Mouse (Mus musculus) C2C12 (cell line): ENCODE data around the gene Ntrk3. TPM values are rescaled to one million over a fixed set of nuclear protein-coding genes. Genes with fewer than 3 reads are reported as not detected.

ENCODE experiments used
- H3K27me3 ChIP-seq: one replicate; pipeline ENCODE4 v1.6.1; 2011; ENCODE audit not compliant: control insufficient read depth, insufficient read depth, insufficient read length
- H3K36me3 ChIP-seq: one replicate; pipeline ENCODE4 v1.6.1; 2011; ENCODE audit not compliant: control insufficient read depth, insufficient read depth
- H3K4me3 ChIP-seq: one replicate; pipeline ENCODE4 v1.5.1; 2011; ENCODE audit warnings: mild to moderate bottlenecking, control low read depth; ENCODE audit not compliant: poor library complexity, insufficient read depth, severe bottlenecking
- H3K79me2 ChIP-seq: one replicate; pipeline ENCODE4 v1.6.1; 2011; ENCODE audit not compliant: control insufficient read depth, insufficient read depth
- H3K79me3 ChIP-seq: one replicate; pipeline ENCODE4 v1.6.1; 2011; ENCODE audit warnings: low read depth, control low read depth
- H3ac ChIP-seq: one replicate; pipeline ENCODE3; 2011; ENCODE audit warnings: low read depth; ENCODE audit not compliant: control insufficient read depth, insufficient read length
- CEBPB ChIP-seq: IDR thresholded peaks from one replicate; pipeline ENCODE4 v1.6.1; 2011; ENCODE audit warnings: low read depth, mild to moderate bottlenecking, control low read depth, moderate library complexity
- CTCF ChIP-seq: IDR thresholded peaks from one replicate; pipeline ENCODE4 v1.5.1; 2011; ENCODE audit not compliant: control insufficient read depth, insufficient read depth, insufficient read length
- FOSL1 ChIP-seq: IDR thresholded peaks from one replicate; pipeline ENCODE4 v1.8.0; 2011; ENCODE audit warnings: mild to moderate bottlenecking, low read length; ENCODE audit not compliant: poor library complexity, insufficient read depth, severe bottlenecking
- MAX ChIP-seq: IDR thresholded peaks from one replicate; pipeline ENCODE4 v1.6.1; 2011; ENCODE audit warnings: mild to moderate bottlenecking, control low read depth
- MYOD1 ChIP-seq: IDR thresholded peaks from one replicate; pipeline ENCODE4 v1.6.1; 2011; ENCODE audit warnings: low read depth; ENCODE audit not compliant: control insufficient read depth, insufficient read length
- MYOG ChIP-seq: IDR thresholded peaks from one replicate; pipeline ENCODE4 v1.6.1; 2011; ENCODE audit not compliant: control insufficient read depth, insufficient read length; ENCODE audit errors: extremely low read depth
- USF1 ChIP-seq: IDR thresholded peaks from one replicate; pipeline ENCODE4 v1.6.1; 2011; ENCODE audit warnings: low read depth, mild to moderate bottlenecking, control low read depth, moderate library complexity
- polyA plus RNA-seq: library from polyadenylated mRNA; unstranded; fragments of >200 nt; fragmentation: generic; extraction: Trizol; gene quantifications from one replicate; pipeline ENCODE4 v1.2.1, GENCODE M21; 2012; ENCODE audit warnings: missing spikeins

The Ntrk3 gene
- polyA plus RNA-seq, 1 experiment: 0.04 TPM

DNA sequence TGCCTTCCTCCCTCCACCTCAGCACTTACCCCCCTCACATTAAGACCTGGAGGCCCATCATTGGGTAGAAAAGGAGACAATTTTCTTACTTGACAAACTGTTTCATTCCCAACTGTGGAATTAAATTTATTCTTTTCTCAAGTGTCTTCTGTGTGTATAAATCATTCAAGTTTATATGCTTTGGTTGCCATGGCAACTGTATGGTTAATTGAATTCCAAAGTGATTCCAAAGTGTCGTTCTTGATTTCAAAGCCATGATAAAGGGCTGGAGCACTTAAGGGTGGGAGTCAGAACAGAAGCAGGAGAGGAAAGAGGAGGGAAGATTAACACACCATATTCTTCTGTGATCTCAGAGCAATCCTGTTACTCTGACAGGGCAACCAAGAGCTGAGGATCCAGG lies 572.3 kb downstream of the Ntrk3 start:
- H3K79me2 ChIP-seq: no peaks in the 10 kb centered on the region
- H3K4me3 ChIP-seq: no peak overlapping the region
- no peaks in the 10 kb centered on the region for H3K27me3 ChIP-seq
- no peak for TF ChIP-seq FOSL1
- no peak for TF ChIP-seq MAX
- no peak for TF ChIP-seq CTCF
- no peak for TF ChIP-seq MYOG
- TF ChIP-seq USF1: no peak
- TF ChIP-seq CEBPB: no peak
- no peak for TF ChIP-seq MYOD1
- no peaks in the 10 kb centered on the region for H3K36me3 ChIP-seq
- H3K79me3 ChIP-seq: no peaks in the 10 kb centered on the region
- H3ac ChIP-seq: no peak overlapping the region

DNA sequence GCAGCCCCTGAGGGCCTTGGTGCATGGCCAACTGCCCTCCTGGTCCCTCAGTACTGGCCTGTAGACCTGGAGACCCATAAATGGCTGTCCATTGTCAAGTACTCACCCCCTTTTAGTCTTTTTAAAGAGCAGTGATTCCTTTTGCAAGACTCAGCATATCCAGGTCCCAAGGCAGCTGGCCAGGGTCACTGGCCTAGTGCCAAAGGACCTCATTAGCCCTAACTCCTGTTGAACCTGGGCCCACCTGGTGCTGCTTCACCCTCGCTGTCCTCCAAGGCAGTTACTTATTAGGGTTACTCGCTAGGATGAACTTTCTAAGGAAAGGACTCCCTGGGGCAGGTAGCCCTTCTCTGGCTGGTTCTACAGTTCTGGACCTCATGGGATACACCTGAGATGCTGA lies 579.9 kb downstream of the Ntrk3 start:
- Histone ChIP-seq H3K79me3 (no peaks in the 10 kb centered on the region), H3K4me3 (no peak overlapping the region), H3K36me3 (no peaks in the 10 kb centered on the region), H3ac (no peak overlapping the region), H3K79me2 (no peaks in the 10 kb centered on the region), H3K27me3 (no peaks in the 10 kb centered on the region)
- TF ChIP-seq CTCF (no peak), FOSL1 (no peak), USF1 (no peak), MAX (no peak), MYOD1 (no peak), CEBPB (no peak), MYOG (no peak)

DNA sequence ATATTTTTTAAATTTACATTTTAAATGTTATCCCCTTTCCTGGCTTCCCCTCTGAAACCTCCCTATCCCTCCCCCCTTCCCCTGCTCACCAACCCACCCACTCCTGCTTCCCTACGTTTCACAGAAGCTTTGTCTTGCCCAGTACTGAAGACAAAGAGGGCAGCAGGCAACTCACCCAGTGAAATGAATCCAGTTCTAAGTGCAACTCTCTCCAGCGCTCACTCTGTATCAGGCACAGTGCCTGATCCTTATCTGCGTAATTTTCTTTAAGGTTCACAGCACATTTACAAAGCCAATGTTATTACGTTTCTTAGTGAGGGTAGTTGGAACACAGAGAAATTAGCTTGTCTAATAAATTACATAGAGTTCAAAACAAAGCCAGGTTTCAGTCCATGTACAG lies 592.6 kb downstream of the Ntrk3 start:
- Histone ChIP-seq H3K27me3 (no peaks in the 10 kb centered on the region), H3ac (no peak overlapping the region), H3K79me2 (no peaks in the 10 kb centered on the region), H3K4me3 (no peak overlapping the region), H3K79me3 (no peaks in the 10 kb centered on the region), H3K36me3 (no peaks in the 10 kb centered on the region)
- TF ChIP-seq MYOG (no peak), USF1 (no peak), MAX (no peak), MYOD1 (no peak), CEBPB (no peak), FOSL1 (no peak), CTCF (no peak)

DNA sequence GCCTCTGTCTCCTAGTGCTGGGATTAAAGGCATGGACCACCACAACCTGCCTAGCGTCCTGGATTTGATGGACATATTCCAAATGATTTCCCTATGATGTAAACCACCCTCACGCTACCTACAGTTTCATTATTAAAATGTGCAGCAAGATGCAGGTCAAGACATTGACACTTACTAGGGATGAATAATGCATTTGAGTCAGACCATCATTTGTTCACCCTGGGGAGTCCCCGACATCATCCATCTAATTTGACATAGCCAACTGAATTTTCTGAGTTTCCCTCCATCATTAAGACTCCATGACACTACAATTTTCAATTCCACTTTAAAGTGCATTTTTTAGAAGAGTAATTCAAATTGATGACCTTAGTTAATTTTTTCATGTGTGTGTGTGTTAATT lies 593.0 kb downstream of the Ntrk3 start:
- no peaks in the 10 kb centered on the region for H3K79me2 ChIP-seq
- TF ChIP-seq MYOD1 (no peak), USF1 (no peak), MAX (no peak), FOSL1 (no peak), CTCF (no peak), MYOG (no peak), CEBPB (no peak)
- no peaks in the 10 kb centered on the region for H3K79me3 ChIP-seq
- no peak overlapping the region for H3K4me3 ChIP-seq
- no peaks in the 10 kb centered on the region for H3K27me3 ChIP-seq
- H3K36me3 ChIP-seq: no peaks in the 10 kb centered on the region
- no peak overlapping the region for H3ac ChIP-seq

DNA sequence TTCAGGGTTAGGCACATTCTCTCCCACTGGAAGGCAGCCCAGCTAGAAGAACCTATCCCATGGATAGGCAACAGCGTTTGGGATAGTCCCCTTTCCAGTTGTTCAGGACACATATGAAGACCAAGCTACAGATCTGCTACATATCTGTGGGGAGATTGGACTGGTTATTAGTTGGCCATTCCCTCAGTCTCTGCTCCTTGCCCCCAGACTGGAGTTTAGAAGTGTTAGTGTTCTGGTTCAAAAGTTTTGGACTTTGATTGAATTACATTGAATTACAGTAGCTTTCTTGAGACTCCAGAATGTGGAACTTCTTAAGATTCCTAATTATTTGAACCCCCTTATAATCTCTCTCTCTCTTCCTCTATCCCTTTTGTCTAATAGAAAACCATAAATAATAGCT lies 607.8 kb downstream of the Ntrk3 start:
- Histone ChIP-seq H3ac (no peak overlapping the region), H3K4me3 (no peak overlapping the region), H3K27me3 (no peaks in the 10 kb centered on the region), H3K36me3 (no peaks in the 10 kb centered on the region), H3K79me2 (no peaks in the 10 kb centered on the region), H3K79me3 (no peaks in the 10 kb centered on the region)
- TF ChIP-seq CTCF: no peak
- TF ChIP-seq CEBPB: no peak
- no peak for TF ChIP-seq FOSL1
- no peak for TF ChIP-seq MYOD1
- no peak for TF ChIP-seq MYOG
- TF ChIP-seq MAX: no peak
- no peak for TF ChIP-seq USF1

Other genes with a start within 250 kb of the Ntrk3 start
- 95.6 TPM for gene Mrps11, start 45.1 kb upstream of the Ntrk3 start, polyA plus RNA-seq
- 32.4 TPM for gene Mrpl46, start 45.5 kb upstream of the Ntrk3 start, polyA plus RNA-seq
- 13.1 TPM for gene Det1, start 109.3 kb upstream of the Ntrk3 start, polyA plus RNA-seq
- 77.7 TPM for gene Aen, start 157.8 kb upstream of the Ntrk3 start, polyA plus RNA-seq
- gene Isg20, start 175.4 kb upstream of the Ntrk3 start, polyA plus RNA-seq: 5.3 TPM